Mouse (Mus musculus): ENCODE measurements around the gene Alk. TPM values are rescaled to one million over a fixed set of nuclear protein-coding genes. Genes with fewer than 3 reads are reported as not detected.

The Alk gene
- polyA plus RNA-seq, 1 experiment from 2014 or later = 0.17 TPM

DNA sequence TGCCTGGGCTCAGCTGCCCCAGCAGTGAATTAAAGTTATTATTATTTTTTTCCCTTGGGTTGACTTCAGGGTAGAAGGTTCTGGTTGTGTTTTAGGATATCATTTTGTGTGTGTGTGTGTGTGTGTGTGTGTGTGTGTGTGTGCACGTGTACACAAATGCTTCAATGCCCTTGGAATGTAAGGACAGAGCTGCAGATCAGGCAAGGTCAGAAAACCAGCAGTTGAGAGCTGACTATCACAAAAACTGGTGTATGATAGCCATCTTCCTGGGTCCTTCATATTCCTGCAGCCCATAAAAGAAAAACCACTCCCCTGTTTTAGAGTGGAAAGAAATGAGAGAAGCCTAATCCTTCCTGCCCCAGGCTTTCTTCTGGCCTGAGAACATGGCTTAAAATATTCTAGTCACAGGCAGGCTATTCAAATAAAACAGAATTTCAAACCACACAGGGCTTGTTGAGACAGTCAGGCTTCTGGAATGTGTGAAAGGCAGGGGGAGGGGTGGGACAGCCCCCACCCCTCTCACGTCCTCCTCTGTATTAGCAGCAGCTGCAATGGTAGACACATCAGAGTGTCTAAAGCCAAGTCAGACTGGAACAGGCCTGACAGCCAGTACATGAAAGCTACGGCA lies 623.8 kb downstream of the Alk start:
- H3K4me1 ChIP-seq (replicated peaks; ENCODE audit: control insufficient read depth, insufficient read depth, low read length) = no peaks in the 10 kb centered on the region
- H3K4me2 ChIP-seq (replicated peaks; ENCODE audit: low read depth) = no peak overlapping the region
- no peak overlapping the region for H3K27ac ChIP-seq (ENCODE audit: low read depth, low read length)
- no peak overlapping the region for H3K4me3 ChIP-seq (ENCODE audit: low read depth, low read length)
- no peaks in the 10 kb centered on the region for H3K27me3 ChIP-seq (replicated peaks; ENCODE audit: control insufficient read depth, insufficient read depth, low read length)
- no peaks in the 10 kb centered on the region for H3K36me3 ChIP-seq (ENCODE audit: control insufficient read depth, insufficient read depth)
- H3K9me3 ChIP-seq (ENCODE audit: control insufficient read depth) = no peaks in the 10 kb centered on the region
- 32% methylated on average over 3 of the region's 3 CpGs for WGBS
- no peak for TF ChIP-seq CTCF (IDR thresholded peaks at IDR 0.05; ENCODE audit: low read depth)
- ATAC-seq = no peak
- no peak overlapping the region for H3K9ac ChIP-seq (ENCODE audit: low read depth, low read length)

- no peak overlapping the region for H3K4me3 ChIP-seq (ENCODE audit: low read depth, low read length)
- ATAC-seq = no peak
Observed at GRCm38 (mm10) chr17:71979137-71979536, 625.3 kb downstream of the Alk start.

DNA sequence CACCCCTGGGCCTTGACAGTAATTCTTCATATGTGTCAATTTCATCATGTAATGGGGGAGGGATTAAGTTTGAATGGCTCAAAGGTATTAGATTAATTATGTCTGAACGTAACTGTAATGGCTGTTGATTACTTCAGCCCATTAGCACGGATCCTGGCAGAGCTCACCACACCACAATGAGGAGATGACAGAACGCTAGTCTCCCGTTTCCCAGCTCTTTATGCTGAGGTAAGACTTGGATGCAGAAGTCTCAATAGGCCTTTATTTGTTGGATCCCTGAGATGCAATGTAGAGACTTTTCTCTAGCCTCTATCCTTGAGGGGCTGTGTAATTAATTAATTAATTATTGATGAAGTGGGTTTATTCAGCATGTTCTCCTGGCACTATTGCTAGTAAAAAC lies 627.8 kb downstream of the Alk start:
- Histone ChIP-seq H3K36me3 (ENCODE audit: control insufficient read depth, insufficient read depth) (no peaks in the 10 kb centered on the region), H3K9me3 (ENCODE audit: control insufficient read depth) (no peaks in the 10 kb centered on the region), H3K27me3 (replicated peaks; ENCODE audit: control insufficient read depth, insufficient read depth, low read length) (no peaks in the 10 kb centered on the region), H3K9ac (ENCODE audit: low read depth, low read length) (no peak overlapping the region), H3K27ac (ENCODE audit: low read depth, low read length) (no peak overlapping the region), H3K4me1 (replicated peaks; ENCODE audit: control insufficient read depth, insufficient read depth, low read length) (no peaks in the 10 kb centered on the region), H3K4me2 (replicated peaks; ENCODE audit: low read depth) (no peak overlapping the region), H3K4me3 (ENCODE audit: low read depth, low read length) (no peak overlapping the region)
- no peak for ATAC-seq
- WGBS = 88% methylated on average over 4 of the region's 4 CpGs
- no peak for TF ChIP-seq CTCF (IDR thresholded peaks at IDR 0.05; ENCODE audit: low read depth)

More at GRCm38 (mm10) chr17:71979137-71979536, 625.3 kb downstream of the Alk start:
- no peaks in the 10 kb centered on the region for H3K9me3 ChIP-seq (ENCODE audit: control insufficient read depth)
- H3K36me3 ChIP-seq (ENCODE audit: control insufficient read depth, insufficient read depth) = no peaks in the 10 kb centered on the region
- H3K4me2 ChIP-seq (replicated peaks; ENCODE audit: low read depth) = no peak overlapping the region
- H3K9ac ChIP-seq (ENCODE audit: low read depth, low read length) = no peak overlapping the region
- 77% methylated on average over 8 of the region's 8 CpGs for WGBS
- TF ChIP-seq CTCF (IDR thresholded peaks at IDR 0.05; ENCODE audit: low read depth) = no peak
- H3K27me3 ChIP-seq (replicated peaks; ENCODE audit: control insufficient read depth, insufficient read depth, low read length) = no peaks in the 10 kb centered on the region
- H3K27ac ChIP-seq (ENCODE audit: low read depth, low read length) = no peak overlapping the region
- H3K4me1 ChIP-seq (replicated peaks; ENCODE audit: control insufficient read depth, insufficient read depth, low read length) = no peaks in the 10 kb centered on the region

DNA sequence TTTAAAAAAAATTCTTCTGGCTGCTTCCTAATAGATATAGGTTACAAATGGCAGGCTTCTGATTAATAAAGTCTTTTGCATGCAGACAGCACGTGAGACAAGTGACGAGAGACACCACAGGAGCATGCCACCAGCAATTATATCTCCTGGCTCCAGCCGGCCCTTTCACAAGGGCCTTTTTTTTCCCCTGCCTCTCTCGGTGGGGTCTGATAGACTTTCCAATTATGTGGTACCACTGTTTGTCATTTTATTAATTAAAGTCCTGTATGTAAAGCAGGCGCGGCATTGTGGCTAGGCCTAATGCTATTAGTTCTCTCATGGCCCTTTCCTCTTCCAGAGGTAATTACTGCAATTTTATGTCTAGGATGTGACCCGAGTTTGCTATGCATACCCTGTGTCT lies 630.7 kb downstream of the Alk start:
- H3K4me2 ChIP-seq (replicated peaks; ENCODE audit: low read depth) = no peak overlapping the region
- 81% methylated on average over 7 of the region's 7 CpGs for WGBS
- ATAC-seq = no peak
- no peaks in the 10 kb centered on the region for H3K9me3 ChIP-seq (ENCODE audit: control insufficient read depth)
- no peaks in the 10 kb centered on the region for H3K27me3 ChIP-seq (replicated peaks; ENCODE audit: control insufficient read depth, insufficient read depth, low read length)
- H3K4me1 ChIP-seq (replicated peaks; ENCODE audit: control insufficient read depth, insufficient read depth, low read length) = no peaks in the 10 kb centered on the region
- H3K4me3 ChIP-seq (ENCODE audit: low read depth, low read length) = no peak overlapping the region
- H3K9ac ChIP-seq (ENCODE audit: low read depth, low read length) = no peak overlapping the region
- H3K36me3 ChIP-seq (ENCODE audit: control insufficient read depth, insufficient read depth) = no peaks in the 10 kb centered on the region
- TF ChIP-seq CTCF (IDR thresholded peaks at IDR 0.05; ENCODE audit: low read depth) = no peak
- no peak overlapping the region for H3K27ac ChIP-seq (ENCODE audit: low read depth, low read length)

GRCm38 (mm10) chr17:71967356-71967755 lies 637.1 kb downstream of the Alk start:
- Histone ChIP-seq H3K27me3 (replicated peaks; ENCODE audit: control insufficient read depth, insufficient read depth, low read length) (no peaks in the 10 kb centered on the region), H3K4me3 (ENCODE audit: low read depth, low read length) (no peak overlapping the region), H3K9me3 (ENCODE audit: control insufficient read depth) (no peaks in the 10 kb centered on the region), H3K4me2 (replicated peaks; ENCODE audit: low read depth) (no peak overlapping the region), H3K36me3 (ENCODE audit: control insufficient read depth, insufficient read depth) (no peaks in the 10 kb centered on the region), H3K9ac (ENCODE audit: low read depth, low read length) (no peak overlapping the region), H3K4me1 (replicated peaks; ENCODE audit: control insufficient read depth, insufficient read depth, low read length) (no peaks in the 10 kb centered on the region), H3K27ac (ENCODE audit: low read depth, low read length) (no peak overlapping the region)
- ATAC-seq = no peak
- TF ChIP-seq CTCF (IDR thresholded peaks at IDR 0.05; ENCODE audit: low read depth) = no peak
- 74% methylated on average over 12 of the region's 12 CpGs for WGBS

GRCm38 (mm10) chr17:71965733-71966606 lies 638.5 kb downstream of the Alk start:
- WGBS = 59% methylated on average over 9 of the region's 9 CpGs
- H3K4me2 ChIP-seq (replicated peaks; ENCODE audit: low read depth) = no peak overlapping the region
- no peaks in the 10 kb centered on the region for H3K27me3 ChIP-seq (replicated peaks; ENCODE audit: control insufficient read depth, insufficient read depth, low read length)
- no peak for ATAC-seq
- H3K4me1 ChIP-seq (replicated peaks; ENCODE audit: control insufficient read depth, insufficient read depth, low read length) = no peaks in the 10 kb centered on the region
- no peak overlapping the region for H3K9ac ChIP-seq (ENCODE audit: low read depth, low read length)
- H3K27ac ChIP-seq (ENCODE audit: low read depth, low read length) = no peak overlapping the region
- H3K36me3 ChIP-seq (ENCODE audit: control insufficient read depth, insufficient read depth) = no peaks in the 10 kb centered on the region
- TF ChIP-seq CTCF (IDR thresholded peaks at IDR 0.05; ENCODE audit: low read depth) = peak; percentile 70
- H3K9me3 ChIP-seq (ENCODE audit: control insufficient read depth) = no peaks in the 10 kb centered on the region
- H3K4me3 ChIP-seq (ENCODE audit: low read depth, low read length) = no peak overlapping the region

Measured in intestine, postnatal 0 days (tissue).